Mouse (Mus musculus) c-Kit-positive CD71-positive TER-119-negative erythroid progenitor cells, embryonic 14.5 days (primary cell): ENCODE measurements at regions not wholly inside any gene's neighbourhood (a gene's known extent, or its start where the extent isn't known, plus 50 kb on each side); places are given as distances from the start of the nearest gene placed in this dataset.

ENCODE experiments used
- DNase-seq: peaks from one replicate; pipeline ENCODE4 v3.0.0-alpha.2; 2013; ENCODE audit warnings: low read depth

GRCm38 (mm10) chr7:37230641-37231347 is 532.9 kb downstream of the Tshz3 start:
- DNase-seq: no peak

DNA sequence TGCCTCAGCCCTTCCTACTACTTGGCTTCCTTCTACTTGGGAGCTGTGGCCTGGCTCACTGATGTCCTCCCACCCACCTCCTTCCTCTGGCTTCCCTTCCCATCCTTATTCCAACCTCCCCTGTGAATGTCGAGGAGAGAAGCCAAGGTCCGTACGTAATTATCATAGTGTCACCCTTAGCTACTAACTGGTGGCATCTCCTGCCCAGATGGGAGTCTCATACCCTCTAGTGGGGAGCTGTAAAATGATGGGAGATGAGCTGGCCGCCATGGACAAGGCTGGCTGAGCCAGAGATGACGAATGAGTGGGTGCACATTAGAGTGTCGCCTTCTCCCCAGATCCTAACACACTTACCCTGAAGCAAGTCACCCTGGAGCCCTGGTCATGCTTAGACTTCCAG is 532.6 kb downstream of the Zfp536 start:
- DNase-seq: no peak

- DNase-seq: no peak
Measured at GRCm38 (mm10) chr7:37241781-37242180, 531.7 kb downstream of the Zfp536 start.

DNA sequence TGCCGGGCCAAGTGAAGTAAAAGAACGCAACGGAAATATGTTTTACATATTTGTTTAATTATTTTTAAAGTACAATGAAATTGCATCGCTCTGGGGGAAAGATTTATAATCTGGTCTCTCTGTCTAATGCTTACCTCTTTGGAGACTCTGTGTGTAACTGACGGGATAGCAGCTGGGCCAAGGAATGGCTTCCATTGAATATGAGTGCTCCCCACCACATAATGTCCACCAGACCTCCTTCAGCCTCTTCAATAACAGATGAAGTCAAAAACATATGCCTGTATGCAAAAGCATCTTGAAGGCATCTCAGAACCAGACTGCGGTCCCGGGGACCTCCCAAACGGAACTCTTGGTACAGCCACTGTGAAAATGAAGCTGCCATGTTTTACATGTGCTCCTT is 531.0 kb downstream of the Zfp536 start:
- DNase-seq: no peak

DNA sequence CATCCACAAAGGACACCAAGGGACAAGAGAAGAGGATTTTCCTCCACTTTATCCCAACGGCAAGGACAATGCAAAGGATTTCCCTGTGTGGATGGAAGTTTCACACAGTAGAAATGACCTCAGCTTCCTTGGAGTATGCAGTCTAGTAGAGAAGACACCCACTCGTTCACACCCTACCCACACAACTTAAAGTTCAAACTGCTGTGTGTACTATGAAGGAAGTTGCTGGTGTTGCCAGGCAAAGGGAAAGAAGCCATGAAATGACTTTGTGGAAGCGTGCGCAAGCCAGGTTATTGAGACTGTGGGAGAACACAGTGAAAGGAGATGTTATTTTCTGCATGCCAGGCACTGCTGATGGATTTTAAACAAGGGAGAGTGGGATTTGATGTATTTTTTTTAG is 527.3 kb downstream of the Zfp536 start:
- no peak for DNase-seq

- DNase-seq: no peak
Measured at GRCm38 (mm10) chr7:37254431-37254830, 519.0 kb downstream of the Zfp536 start.

- no peak for DNase-seq
Measured at GRCm38 (mm10) chr7:37255840-37256239, 517.6 kb downstream of the Zfp536 start.

DNA sequence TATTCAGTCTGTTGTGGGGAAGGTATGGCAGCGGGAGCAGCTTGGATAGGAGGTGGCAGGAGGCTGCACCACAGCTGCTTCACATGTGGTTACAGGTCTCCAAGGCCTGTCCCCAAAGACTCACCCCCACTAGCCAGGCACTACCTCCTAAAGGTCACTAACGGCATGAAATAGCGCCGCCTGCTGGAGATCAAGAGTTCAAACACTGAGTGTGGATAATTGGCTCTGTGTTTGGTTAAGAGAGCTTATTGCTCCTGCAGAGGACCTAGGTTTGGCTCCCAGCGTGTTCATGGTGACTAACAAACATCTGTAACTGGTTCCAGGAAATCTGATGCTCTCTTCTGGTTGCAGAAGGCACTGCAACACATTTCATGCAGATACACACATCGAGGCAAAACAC is 514.1 kb downstream of the Zfp536 start:
- DNase-seq: no peak

DNA sequence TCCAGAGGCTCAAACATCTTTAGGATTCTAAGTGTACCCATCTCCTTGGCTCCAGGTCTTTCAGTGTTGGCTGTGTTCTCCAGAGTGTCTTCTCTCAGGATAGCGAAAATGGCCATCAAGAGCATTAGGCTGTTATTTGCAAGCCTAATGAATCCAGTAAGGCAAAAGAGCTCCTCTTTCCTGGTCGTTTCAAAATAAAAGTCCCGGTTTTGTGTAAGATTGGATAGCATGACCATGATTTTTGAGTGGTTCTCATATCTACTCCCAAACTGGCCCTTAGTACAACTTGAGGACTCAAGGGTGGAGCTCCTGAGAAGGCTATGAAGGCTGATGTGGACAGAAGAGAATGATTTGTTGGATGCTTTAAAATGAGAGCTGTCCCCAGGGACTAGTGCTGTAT is 510.6 kb downstream of the Zfp536 start:
- no peak for DNase-seq

DNA sequence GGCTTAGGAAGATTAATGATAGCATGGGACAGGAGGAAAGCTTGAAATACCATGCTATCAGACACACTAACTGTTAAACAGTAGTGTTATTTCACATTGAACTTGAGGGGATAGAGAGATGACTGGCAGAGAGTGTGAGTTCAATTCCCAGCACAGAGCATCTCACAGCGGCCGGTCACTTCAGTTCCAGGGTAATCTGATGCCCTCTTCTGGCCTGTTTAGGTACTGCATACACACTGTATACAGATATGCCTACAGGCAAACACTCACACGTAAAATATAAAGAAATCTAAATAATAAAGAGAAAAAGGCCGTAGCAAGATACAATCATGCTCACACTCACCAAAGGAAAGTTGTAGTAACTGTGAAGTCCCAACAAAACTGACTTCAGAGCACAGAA is 506.0 kb downstream of the Zfp536 start:
- no peak for DNase-seq

DNA sequence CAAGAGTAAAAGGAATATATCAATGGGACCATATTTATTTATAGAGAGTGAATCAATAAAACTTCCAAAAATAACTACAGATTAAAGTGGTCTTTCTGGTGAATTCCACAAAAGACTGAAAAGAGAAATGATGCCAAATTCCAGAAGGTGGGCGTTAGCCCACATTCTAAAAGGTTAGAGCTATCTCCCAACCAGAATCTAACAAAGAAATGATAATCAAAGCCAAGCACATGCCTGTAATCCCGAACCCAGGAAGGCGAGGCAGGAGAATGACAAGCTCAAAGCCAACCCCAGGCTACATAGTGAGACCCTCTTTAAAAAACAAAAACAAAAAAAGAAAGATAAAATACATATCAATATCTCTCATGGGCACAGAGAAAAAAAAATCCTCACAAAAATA is 502.6 kb downstream of the Zfp536 start:
- no peak for DNase-seq

DNA sequence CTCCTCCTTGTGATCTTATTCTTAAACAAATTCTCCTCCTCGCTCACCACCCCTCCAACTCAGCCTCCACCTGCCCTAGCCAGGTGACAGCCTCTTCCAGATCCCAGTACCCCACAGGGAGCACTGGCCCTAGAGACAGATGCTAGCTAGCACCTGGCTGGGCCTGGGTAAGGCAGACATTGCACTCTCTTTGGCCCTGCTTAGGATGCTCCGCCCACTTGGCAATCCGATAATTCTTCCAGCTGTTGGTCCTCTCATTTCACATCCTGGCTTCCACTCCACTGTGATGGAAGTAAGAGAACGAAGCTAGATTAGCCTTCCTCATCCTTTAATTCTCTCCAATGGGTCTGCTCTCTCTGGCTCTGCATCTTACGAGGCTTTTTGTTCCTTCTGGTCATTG is 483.4 kb downstream of the Zfp536 start:
- no peak for DNase-seq

GRCm38 (mm10) chr7:37290493-37291045 is 482.9 kb downstream of the Zfp536 start:
- no peak for DNase-seq

DNA sequence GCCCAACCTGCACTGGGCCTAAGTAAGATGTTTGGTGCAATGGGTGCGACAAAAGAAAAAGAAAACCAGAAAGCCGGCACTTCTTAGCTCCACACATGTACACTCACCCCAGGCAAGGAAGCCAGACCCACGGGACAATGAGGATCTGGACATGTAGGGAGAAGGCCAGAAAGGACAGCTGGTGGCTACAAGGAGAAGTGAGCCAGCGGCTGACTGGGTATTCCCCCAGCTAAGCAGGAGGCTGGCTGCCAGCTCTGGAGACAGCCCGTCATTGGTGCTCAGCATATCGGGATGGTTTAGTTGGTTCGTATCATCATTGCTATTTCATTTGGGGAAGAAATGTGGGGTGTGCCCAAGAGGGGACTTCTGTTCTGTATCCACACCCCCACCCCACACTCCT is 481.7 kb downstream of the Zfp536 start:
- no peak for DNase-seq

DNA sequence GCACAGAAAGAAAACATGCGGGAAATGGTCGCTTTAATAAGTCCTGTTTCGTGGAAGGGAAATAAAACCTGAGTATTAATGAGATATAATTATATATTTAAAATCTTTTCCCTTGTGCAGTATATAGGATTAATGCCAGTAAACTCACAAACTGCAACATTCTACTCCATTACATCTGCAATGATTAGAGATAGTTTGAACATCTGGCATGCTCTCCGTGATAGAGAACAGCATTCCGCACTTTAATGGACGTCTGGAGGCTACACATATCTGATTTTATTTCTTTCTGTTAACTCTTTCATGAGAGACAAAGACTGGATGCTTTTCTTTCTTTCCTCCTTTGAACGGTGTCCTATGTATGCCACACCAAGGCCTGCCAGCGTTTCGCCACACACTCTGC is 480.9 kb downstream of the Zfp536 start:
- DNase-seq: no peak

- DNase-seq: no peak
Measured at GRCm38 (mm10) chr7:37298888-37299287, 474.6 kb downstream of the Zfp536 start.

- no peak for DNase-seq
Measured at GRCm38 (mm10) chr7:37305463-37305862, 468.0 kb downstream of the Zfp536 start.

DNA sequence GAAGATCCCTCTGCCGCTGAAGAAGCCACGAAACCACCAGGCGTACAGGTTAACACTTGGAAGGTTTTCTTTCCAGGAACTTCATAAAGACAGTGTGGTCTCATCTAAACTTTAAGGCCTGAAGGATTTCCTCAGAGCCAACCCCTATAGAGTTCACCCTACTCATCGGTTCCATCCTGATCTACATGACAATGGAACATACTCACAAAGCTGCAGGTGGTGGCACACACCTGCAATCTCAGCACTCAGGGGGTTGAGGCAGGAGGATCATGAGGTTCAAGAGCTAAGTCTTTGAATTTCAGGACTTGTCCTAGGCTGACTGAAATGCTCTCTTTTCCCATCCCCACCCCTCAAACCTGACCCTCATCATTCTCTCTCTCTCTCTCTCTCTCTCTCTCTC is 466.2 kb downstream of the Zfp536 start:
- no peak for DNase-seq

- no peak for DNase-seq
Measured at GRCm38 (mm10) chr7:37324653-37325052, 448.8 kb downstream of the Zfp536 start.

GRCm38 (mm10) chr7:37333451-37333850 is 440.0 kb downstream of the Zfp536 start:
- DNase-seq: no peak

- DNase-seq: no peak
Measured at GRCm38 (mm10) chr7:37335212-37335611, 438.2 kb downstream of the Zfp536 start.

- DNase-seq: no peak
Measured at GRCm38 (mm10) chr7:37336171-37336850, 437.1 kb downstream of the Zfp536 start.

- DNase-seq: no peak
Measured at GRCm38 (mm10) chr7:37336851-37337531, 436.4 kb downstream of the Zfp536 start.
